Mouse (Mus musculus) ES-Bruce4 (cell line): Measurements from ENCODE around the gene Tsc22d1. TPM values are rescaled to one million over a fixed set of nuclear protein-coding genes. Genes with fewer than 3 reads are reported as not detected.

Source experiments
- H3K27ac ChIP-seq: 2 replicates; pipeline ENCODE4 v1.5.1; 2012; ENCODE audit warnings: low read length, inconsistent platforms; ENCODE audit not compliant: insufficient read depth
- H3K27me3 ChIP-seq: 2 replicates; pipeline ENCODE4 v1.6.1; 2012; ENCODE audit warnings: mild to moderate bottlenecking, low read length, inconsistent platforms; ENCODE audit not compliant: control insufficient read depth, poor library complexity, insufficient read depth, severe bottlenecking
- H3K36me3 ChIP-seq: 2 replicates; pipeline ENCODE4 v1.6.1; 2012; ENCODE audit warnings: inconsistent platforms, mild to moderate bottlenecking, low read length, moderate library complexity; ENCODE audit not compliant: control insufficient read depth, poor library complexity, insufficient read depth, severe bottlenecking
- H3K4me1 ChIP-seq: one replicate; pipeline ENCODE4 v1.8.1; 2011; ENCODE audit warnings: low read length; ENCODE audit not compliant: control insufficient read depth, insufficient read depth
- H3K4me3 ChIP-seq: 2 replicates; pipeline ENCODE4 v1.5.1; 2011; ENCODE audit warnings: low read depth, mild to moderate bottlenecking, low read length
- H3K9ac ChIP-seq: 2 replicates; pipeline ENCODE4 v1.6.1; 2012; ENCODE audit warnings: low read depth, mild to moderate bottlenecking, inconsistent platforms; ENCODE audit not compliant: poor library complexity, severe bottlenecking
- H3K9me3 ChIP-seq: replicated peaks from 2 replicates; pipeline ENCODE4 v1.6.1; 2012; ENCODE audit warnings: mild to moderate bottlenecking, low read length, inconsistent platforms; ENCODE audit not compliant: control insufficient read depth, poor library complexity, insufficient read depth, severe bottlenecking
- CTCF ChIP-seq: IDR thresholded peaks from one replicate; pipeline ENCODE4 v1.8.1; 2011; ENCODE audit warnings: low read depth, low read length
- EP300 ChIP-seq: IDR thresholded peaks from 2 replicates; pipeline ENCODE4 v1.6.1; 2011; ENCODE audit warnings: low read depth, low read length; ENCODE audit not compliant: insufficient read depth
- POLR2A ChIP-seq: IDR thresholded peaks from one replicate; pipeline ENCODE4 v1.8.1; 2011; ENCODE audit warnings: low read length; ENCODE audit not compliant: insufficient read depth
- polyA plus RNA-seq: library from polyadenylated mRNA; stranded (reverse); fragments of >200 nt; gene quantifications from 2 replicates; pipeline ENCODE4 v1.2.4, GENCODE M21; 2011; ENCODE audit warnings: low read depth; ENCODE audit not compliant: missing spikeins, insufficient read depth, insufficient read length

Tsc22d1 gene
- polyA plus RNA-seq, 1 experiment = 261 TPM

DNA sequence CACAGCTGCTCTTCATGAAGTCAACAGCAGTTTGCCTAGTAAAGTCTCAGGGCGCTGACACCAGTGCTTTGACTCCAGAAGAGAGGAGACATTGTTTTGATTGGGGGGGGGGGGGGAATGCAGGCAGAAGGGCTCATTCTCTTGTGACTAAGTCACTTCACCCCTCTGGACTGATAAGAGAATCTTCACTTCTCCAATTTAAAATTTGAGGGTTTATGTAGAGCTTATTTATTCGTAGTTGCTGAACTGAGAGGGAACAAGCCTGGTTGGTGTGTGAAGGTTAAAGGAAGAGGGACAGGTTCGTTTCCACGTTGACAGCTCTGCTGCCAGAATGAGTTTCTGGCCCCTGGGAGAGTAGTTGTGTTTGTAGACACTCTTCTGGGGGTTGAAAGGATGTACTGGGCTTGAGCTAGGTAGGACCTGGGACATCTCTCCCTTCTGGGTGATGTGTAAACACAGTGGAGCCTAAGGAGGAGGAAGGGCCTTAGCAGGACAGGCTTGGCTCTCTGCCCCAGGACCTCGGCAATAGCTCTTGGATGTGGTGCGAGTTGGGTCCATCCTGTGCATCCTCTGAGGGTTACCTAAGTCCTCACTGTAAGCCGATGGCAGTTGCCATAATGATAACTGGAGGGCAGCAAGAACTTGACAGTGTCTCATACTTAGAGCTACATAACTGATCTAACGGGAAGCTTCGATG, 93.2 kb downstream of the Tsc22d1 start:
- no peaks in the 10 kb centered on the region for H3K9me3 ChIP-seq
- TF ChIP-seq EP300 = no peak
- peak; percentile 17 for TF ChIP-seq POLR2A
- no peak for TF ChIP-seq CTCF
- H3K27ac ChIP-seq = peak overlapping the region; percentile 26
- no peak overlapping the region for H3K4me3 ChIP-seq
- H3K27me3 ChIP-seq = no peaks in the 10 kb centered on the region
- peaks cover 2% of the 10 kb centered on the region for H3K4me1 ChIP-seq
- peaks cover 26% of the 10 kb centered on the region for H3K36me3 ChIP-seq
- no peak overlapping the region for H3K9ac ChIP-seq

DNA sequence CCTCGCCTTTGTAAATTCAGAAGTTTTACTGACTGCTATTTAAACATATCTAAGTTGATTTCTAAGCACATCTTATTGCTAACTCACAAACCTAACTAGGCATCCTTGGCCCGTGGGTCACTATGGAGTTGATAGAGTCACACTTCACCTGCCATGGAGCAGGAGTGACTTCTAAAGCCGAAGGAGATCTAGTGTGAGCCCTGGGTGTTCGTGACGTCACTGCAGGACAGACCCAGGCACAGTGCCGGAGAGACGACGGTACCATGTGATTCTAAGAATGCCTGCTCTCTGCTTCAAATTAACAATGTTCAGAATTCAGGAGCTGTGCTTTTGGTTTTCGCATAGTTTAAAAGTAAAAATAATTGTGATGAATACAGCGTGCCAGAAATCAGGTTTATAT, 93.9 kb downstream of the Tsc22d1 start:
- Histone ChIP-seq H3K4me3 (no peak overlapping the region), H3K27ac (no peak overlapping the region), H3K36me3 (peaks cover 26% of the 10 kb centered on the region), H3K4me1 (peaks cover 2% of the 10 kb centered on the region), H3K27me3 (no peaks in the 10 kb centered on the region), H3K9ac (no peak overlapping the region), H3K9me3 (no peaks in the 10 kb centered on the region)
- no peak for TF ChIP-seq POLR2A
- TF ChIP-seq CTCF = no peak
- no peak for TF ChIP-seq EP300

DNA sequence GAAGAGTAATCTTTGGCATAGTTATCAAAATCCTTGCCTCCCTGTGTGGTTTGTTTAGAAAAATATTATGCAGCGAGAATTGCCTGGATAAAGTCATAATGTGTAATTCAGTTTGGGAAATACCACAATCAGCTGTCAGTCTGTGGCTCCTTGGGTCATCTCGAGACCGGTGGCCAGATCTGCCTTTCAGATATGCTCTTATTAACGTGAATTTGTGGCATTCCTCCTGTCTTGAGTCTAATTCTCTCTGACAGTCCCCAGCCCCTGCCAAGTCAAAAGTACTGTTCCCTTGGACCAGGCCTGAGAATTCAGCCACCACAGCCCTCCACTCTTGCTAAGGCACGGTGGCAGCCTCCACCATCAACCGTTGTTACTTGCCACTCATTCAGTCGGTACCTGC, 97.2 kb downstream of the Tsc22d1 start:
- Histone ChIP-seq H3K9ac (no peak overlapping the region), H3K27me3 (no peaks in the 10 kb centered on the region), H3K4me1 (peaks cover 6% of the 10 kb centered on the region), H3K4me3 (no peak overlapping the region), H3K36me3 (peaks cover 12% of the 10 kb centered on the region), H3K27ac (no peak overlapping the region), H3K9me3 (no peaks in the 10 kb centered on the region)
- TF ChIP-seq EP300 (no peak), POLR2A (no peak), CTCF (no peak)

DNA sequence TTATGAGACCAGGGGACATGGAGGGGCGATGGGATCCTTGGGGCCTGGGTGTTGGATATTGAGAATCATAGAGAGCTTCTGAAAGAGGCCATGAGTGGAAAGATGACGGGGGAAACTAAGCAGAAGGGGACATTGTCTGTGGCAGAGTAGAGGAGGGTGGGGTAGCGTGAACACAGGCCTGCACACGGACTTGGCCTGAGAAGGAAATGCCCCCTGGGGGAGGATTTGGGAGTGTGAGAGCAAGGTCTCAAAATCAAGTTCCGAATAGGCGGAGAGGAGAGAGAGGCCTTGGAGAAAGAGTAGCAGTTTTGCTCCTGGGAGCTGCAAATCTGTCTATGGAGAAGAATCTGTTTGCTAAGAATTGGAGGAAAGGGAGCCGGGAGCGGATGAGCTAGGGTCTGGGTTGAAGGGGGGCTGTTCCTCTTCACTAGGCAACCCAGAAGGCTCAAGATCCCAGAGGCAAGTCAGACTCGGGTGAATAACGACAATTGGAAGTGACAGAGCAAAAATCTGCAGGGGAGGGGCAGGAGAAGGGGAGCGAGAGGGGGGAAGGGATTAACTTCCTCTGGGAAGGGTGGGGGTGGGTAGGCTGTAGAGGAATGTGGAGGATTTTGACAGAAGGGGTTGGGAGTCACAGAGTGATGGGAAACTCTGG, 98.8 kb downstream of the Tsc22d1 start:
- no peaks in the 10 kb centered on the region for H3K9me3 ChIP-seq
- no peaks in the 10 kb centered on the region for H3K27me3 ChIP-seq
- peak overlapping the region; percentile 42 for H3K9ac ChIP-seq
- no peak overlapping the region for H3K4me3 ChIP-seq
- TF ChIP-seq CTCF (no peak), EP300 (peak; percentile 70; the same call in 1 of the 2 replicates), POLR2A (no peak)
- H3K36me3 ChIP-seq = no peaks in the 10 kb centered on the region
- peaks cover 6% of the 10 kb centered on the region for H3K4me1 ChIP-seq
- H3K27ac ChIP-seq = peak overlapping the region; percentile 74

DNA sequence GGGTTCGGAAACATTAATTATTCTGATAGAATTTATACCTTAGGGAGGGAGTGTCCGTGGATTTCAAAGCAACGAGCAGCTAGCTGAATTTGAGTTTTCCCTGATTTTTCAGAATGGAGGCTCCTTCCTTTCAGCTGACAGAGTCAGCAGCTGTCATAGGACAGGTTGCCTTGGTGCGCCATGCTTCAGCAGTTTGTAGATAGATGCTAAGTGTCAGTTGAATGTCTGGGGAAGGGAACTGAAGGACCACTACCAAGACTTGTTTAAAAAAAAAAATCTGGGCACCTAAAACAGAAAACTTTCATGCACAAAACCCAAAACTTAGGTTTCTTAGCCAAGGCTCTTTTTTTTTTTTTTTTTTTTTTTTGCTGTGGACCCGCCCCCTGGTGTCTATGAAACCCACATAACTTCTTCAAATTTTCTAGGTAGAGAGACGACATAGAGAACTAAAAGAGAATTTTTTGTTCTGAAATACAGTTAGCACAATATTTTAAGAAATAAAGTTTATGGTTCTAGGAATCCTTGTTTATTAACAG, 99.4 kb downstream of the Tsc22d1 start:
- no peaks in the 10 kb centered on the region for H3K36me3 ChIP-seq
- H3K27me3 ChIP-seq = no peaks in the 10 kb centered on the region
- H3K9ac ChIP-seq = no peak overlapping the region
- peak overlapping the region; percentile 68 for H3K27ac ChIP-seq
- TF ChIP-seq EP300 = no peak
- no peak for TF ChIP-seq CTCF
- no peak for TF ChIP-seq POLR2A
- H3K4me1 ChIP-seq = peaks cover 4% of the 10 kb centered on the region
- H3K4me3 ChIP-seq = no peak overlapping the region
- H3K9me3 ChIP-seq = no peaks in the 10 kb centered on the region

DNA sequence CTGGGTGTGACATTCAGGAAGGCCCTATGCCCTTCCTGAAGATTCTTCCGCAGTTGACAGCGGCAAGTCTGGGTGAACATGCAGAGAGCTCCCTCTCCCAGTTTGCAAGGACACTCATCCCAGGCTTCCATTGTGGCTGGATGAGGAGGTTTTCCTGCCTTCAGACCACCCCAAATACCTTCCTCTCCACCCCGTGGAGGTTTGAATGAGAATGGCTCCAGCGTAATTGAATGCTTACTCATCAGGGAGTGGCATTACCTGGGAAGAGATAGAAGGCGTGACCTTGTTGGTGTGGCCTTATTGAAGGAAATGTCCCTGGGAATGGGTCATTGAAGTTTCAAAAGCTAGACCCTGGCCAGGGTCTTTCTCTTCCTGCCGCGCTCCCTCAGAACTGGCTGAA, 100.9 kb downstream of the Tsc22d1 start:
- no peaks in the 10 kb centered on the region for H3K9me3 ChIP-seq
- TF ChIP-seq CTCF (no peak), EP300 (peak; percentile 99)

More for the DNA sequence above, 100.9 kb downstream of the Tsc22d1 start:
- Histone ChIP-seq H3K27me3 (no peaks in the 10 kb centered on the region), H3K36me3 (peaks cover 7% of the 10 kb centered on the region; the same call in 1 of the 2 replicates), H3K27ac (peak overlapping the region; percentile 99), H3K9ac (peak overlapping the region; percentile 81), H3K4me1 (peaks cover 6% of the 10 kb centered on the region), H3K4me3 (peak overlapping the region; percentile 98)
